Mouse (Mus musculus) forebrain, embryonic 16.5 days (tissue): Measurements from ENCODE around the gene Pih1d1. TPM values are rescaled to one million over a fixed set of nuclear protein-coding genes. Genes with fewer than 3 reads are reported as not detected.
"Not testable (repeated sequence)": the region's sequence is repeated elsewhere in the genome, so short reads cannot be mapped to it uniquely, and the experiment has no call there.

ENCODE experiments used
- ATAC-seq: fragments of 200-750 bp; cut with Nextera tagmentation; 2 replicates; pipeline ENCODE4 v1.8.0; 2017; ENCODE audit warnings: mild to moderate bottlenecking, moderate library complexity
- H3K27ac ChIP-seq: fragments of 300-500 bp; sonication (generic); 2 replicates; pipeline ENCODE4 v1.5.1; 2014; ENCODE audit warnings: low read length, control low read depth
- H3K27me3 ChIP-seq: fragments of 300-500 bp; sonication (generic); replicated peaks from 2 replicates; pipeline ENCODE4 v1.6.1; 2014; ENCODE audit warnings: low read length; ENCODE audit not compliant: control insufficient read depth, insufficient read depth
- H3K36me3 ChIP-seq: fragments of 300-500 bp; sonication (generic); 2 replicates; pipeline ENCODE4 v1.6.1; 2014; ENCODE audit not compliant: control insufficient read depth, insufficient read depth
- H3K4me1 ChIP-seq: fragments of 300-500 bp; sonication (generic); replicated peaks from 2 replicates; pipeline ENCODE4 v1.6.1; 2014; ENCODE audit warnings: low read length; ENCODE audit not compliant: control insufficient read depth, insufficient read depth
- H3K4me2 ChIP-seq: fragments of 300-500 bp; sonication (generic); 2 replicates; pipeline ENCODE4 v1.6.1; 2014; ENCODE audit warnings: mild to moderate bottlenecking, low read length, control low read depth
- H3K4me3 ChIP-seq: fragments of 300-500 bp; sonication (generic); replicated peaks from 2 replicates; pipeline ENCODE4 v1.5.1; 2014; ENCODE audit warnings: mild to moderate bottlenecking, low read length, control low read depth
- H3K9ac ChIP-seq: fragments of 300-500 bp; sonication (generic); replicated peaks from 2 replicates; pipeline ENCODE4 v1.6.1; 2014; ENCODE audit warnings: low read depth, low read length, control low read depth
- H3K9me3 ChIP-seq: fragments of 300-500 bp; sonication (generic); 2 replicates; pipeline ENCODE4 v1.6.1; 2016; ENCODE audit warnings: low read length; ENCODE audit not compliant: control insufficient read depth
- WGBS: fragments of 180-500 bp; shearing (Covaris S2); extraction: QIAGEN DNeasy Blood & Tissue Kit; methylation state at CpG from one replicate; pipeline ENCODE4 v1.1.7; 2014; 5-methylcytosine and 5-hydroxymethylcytosine counted together
- polyA plus RNA-seq: library from polyadenylated mRNA; unstranded; fragments of >200 nt; fragmentation: Nextera tagmentation; extraction: Ambion mirVana; gene quantifications from 2 replicates; pipeline ENCODE4 v1.2.1, GENCODE M21; 2015

Gene Pih1d1
- polyA plus RNA-seq, 1 experiment from 2014 or later = 90.2 TPM

DNA sequence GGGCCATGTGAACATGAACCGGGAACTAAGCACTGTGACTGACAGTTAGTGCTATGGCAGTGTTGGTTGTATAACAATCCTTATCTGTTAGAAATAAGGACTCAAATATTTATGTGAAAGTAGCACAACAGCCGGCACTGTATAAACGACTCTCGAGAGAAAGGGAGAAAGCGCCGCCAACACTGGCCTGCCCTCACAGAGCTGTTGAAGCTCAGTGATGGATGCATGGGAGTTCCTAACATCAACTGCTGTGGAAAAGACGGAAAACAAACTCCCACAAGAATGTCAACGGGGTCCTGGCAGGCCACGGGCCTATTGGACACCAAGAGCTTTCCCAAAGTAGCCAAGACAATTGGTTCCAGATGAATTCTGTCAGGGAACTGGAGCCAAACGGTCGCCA lies 2.8 kb upstream of the Pih1d1 start:
- Histone ChIP-seq H3K36me3 (no peaks in the 10 kb centered on the region), H3K9ac (no peak overlapping the region), H3K4me3 (no peak overlapping the region), H3K27me3 (no peaks in the 10 kb centered on the region), H3K4me2 (no peak overlapping the region), H3K27ac (no peak overlapping the region), H3K9me3 (no peaks in the 10 kb centered on the region), H3K4me1 (peaks cover 23% of the 10 kb centered on the region)
- 28% methylated on average over 11 of the region's 11 CpGs for WGBS
- ATAC-seq = no peak

DNA sequence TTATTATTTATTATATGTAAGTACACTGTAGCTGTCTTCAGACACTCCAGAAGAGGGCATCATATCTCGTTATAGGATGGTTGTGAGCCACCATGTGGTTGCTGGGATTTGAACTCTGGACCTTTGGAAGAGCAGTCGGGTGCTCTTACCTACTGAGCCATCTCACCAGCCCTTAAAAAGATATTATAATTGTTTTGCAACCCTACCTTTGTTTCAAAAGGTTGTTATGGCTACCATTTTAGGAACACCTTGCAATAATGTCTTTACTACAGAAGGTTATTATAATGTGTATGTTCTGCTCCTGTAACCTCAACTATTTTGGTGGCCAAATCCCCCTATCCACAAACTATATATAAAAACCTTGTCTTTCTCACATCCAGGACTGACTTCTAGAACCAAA lies 1.1 kb upstream of the Pih1d1 start:
- 96% methylated on average over 2 of the region's 2 CpGs for WGBS
- not testable (repeated sequence) for H3K9me3 ChIP-seq, H3K4me2 ChIP-seq, H3K36me3 ChIP-seq, H3K4me3 ChIP-seq, H3K27me3 ChIP-seq, ATAC-seq, H3K9ac ChIP-seq, H3K27ac ChIP-seq
- peaks cover 23% of the 10 kb centered on the region for H3K4me1 ChIP-seq

DNA sequence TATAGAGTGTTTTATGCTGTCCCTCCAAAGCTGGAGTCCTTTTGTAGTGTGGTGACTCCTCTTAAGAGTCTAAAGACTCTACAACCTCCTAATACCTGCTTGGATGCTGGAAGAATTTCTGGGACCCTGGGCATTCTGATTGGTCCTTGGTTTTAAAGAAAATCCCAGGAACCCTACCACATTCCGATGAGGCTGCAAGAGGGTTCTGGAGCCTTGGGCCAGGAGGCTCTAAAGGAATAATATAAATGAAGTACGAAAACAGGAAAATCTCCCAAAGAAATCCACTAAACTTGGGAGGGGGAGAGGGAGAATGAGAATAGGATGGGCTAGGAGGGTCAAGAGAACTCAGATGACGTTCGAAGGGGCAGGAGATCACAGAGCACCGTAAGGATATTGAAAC lies 517 bp upstream of the Pih1d1 start:
- no peaks in the 10 kb centered on the region for H3K9me3 ChIP-seq
- H3K4me2 ChIP-seq = peak overlapping the region; percentile 68
- 4% methylated on average over 5 of the region's 5 CpGs for WGBS
- H3K27ac ChIP-seq = peak overlapping the region; percentile 97
- peak overlapping the region; percentile 67 for H3K9ac ChIP-seq
- H3K36me3 ChIP-seq = no peaks in the 10 kb centered on the region
- peaks cover 23% of the 10 kb centered on the region for H3K4me1 ChIP-seq
- H3K27me3 ChIP-seq = no peaks in the 10 kb centered on the region
- peak overlapping the region; percentile 78 for H3K4me3 ChIP-seq
- ATAC-seq = no peak; the same call in 1 of the 2 replicates

DNA sequence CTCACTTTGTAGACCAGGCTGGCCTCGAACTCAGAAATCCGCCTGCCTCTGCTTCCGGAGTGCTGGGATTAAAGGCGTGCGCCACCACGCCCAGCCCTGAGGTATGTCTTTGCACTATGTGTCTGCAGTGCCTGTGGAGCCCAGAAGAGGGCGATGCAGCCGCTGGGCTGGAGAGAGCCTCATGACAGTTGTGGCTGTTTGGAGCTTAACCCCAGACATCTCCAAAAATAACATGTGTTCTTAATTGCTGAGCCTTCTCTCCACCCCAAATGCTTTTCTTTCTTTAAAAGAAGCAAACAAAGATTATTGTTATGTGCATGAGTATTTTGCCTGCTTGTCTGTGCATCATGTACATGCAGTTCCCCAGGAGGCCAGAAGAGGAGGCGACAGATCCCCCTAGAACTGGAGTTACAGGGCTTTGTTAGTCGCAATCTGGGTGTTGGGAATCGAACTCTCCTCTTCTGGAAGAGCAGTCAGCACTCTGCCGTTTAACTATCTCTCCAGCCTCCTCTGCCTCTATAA lies 951 bp downstream of the Pih1d1 start:
- Histone ChIP-seq H3K36me3 (no peaks in the 10 kb centered on the region; the same call in 1 of the 2 replicates), H3K4me1 (peaks cover 23% of the 10 kb centered on the region), H3K4me3 (peak overlapping the region; percentile 78), H3K9me3 (no peaks in the 10 kb centered on the region), H3K27me3 (no peaks in the 10 kb centered on the region), H3K4me2 (peak overlapping the region; percentile 68), H3K27ac (peak overlapping the region; percentile 97), H3K9ac (peak overlapping the region; percentile 48; the same call in 1 of the 2 replicates)
- 78% methylated on average over 12 of the region's 12 CpGs for WGBS
- ATAC-seq = no peak

DNA sequence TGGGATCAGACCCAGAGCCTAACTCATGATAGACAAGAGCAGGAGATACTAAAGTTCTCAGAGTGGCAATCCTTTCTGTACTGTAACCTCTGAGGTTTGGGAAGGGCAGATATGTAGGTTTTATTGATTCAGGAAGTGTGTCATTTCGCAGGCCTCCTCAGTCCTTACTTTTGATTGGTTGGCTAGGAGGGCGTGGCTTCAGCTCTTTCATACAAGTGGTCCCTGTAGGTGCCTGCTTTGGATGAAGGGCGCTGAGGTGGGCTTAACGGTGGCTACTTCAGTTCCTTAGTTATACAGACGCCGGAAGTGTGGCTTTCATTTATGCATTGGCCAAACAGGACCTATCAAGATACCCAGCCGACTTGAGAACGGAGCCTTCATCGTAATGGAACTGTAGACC lies 1.5 kb downstream of the Pih1d1 start:
- H3K9me3 ChIP-seq = no peaks in the 10 kb centered on the region
- peaks cover 23% of the 10 kb centered on the region for H3K4me1 ChIP-seq
- H3K27me3 ChIP-seq = no peaks in the 10 kb centered on the region
- H3K36me3 ChIP-seq = no peaks in the 10 kb centered on the region; the same call in 1 of the 2 replicates
- H3K9ac ChIP-seq = no peak overlapping the region
- ATAC-seq = no peak
- no peak overlapping the region for H3K27ac ChIP-seq
- H3K4me2 ChIP-seq = no peak overlapping the region; the same call in 1 of the 2 replicates
- WGBS = 84% methylated on average over 9 of the region's 9 CpGs
- H3K4me3 ChIP-seq = no peak overlapping the region

DNA sequence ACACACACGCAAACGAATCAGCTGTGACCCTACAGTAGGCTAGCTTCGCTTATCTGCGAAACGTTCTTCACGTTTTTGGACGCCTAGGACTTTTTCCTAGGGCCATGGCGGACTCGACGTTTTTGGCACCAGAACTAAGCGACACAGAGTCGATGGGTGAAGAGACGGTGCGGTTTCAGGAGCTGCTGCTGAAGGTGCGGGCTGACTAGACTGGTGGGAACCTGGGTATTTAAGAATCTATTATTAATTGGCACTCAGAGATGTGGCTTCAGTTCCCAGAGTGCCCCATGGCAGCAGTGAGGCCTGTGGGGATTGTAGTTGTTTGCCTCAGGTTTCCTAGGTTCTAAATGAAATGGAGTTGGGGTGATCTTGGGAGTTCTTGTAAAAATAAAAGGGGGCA lies 2.1 kb downstream of the Pih1d1 start:
- ATAC-seq = no peak
- no peak overlapping the region for H3K4me2 ChIP-seq
- no peak overlapping the region for H3K27ac ChIP-seq
- peaks cover 19% of the 10 kb centered on the region for H3K4me1 ChIP-seq
- WGBS = 94% methylated on average over 15 of the region's 15 CpGs
- no peaks in the 10 kb centered on the region for H3K9me3 ChIP-seq
- no peaks in the 10 kb centered on the region; the same call in 1 of the 2 replicates for H3K36me3 ChIP-seq
- no peak overlapping the region for H3K4me3 ChIP-seq
- H3K27me3 ChIP-seq = no peaks in the 10 kb centered on the region
- no peak overlapping the region for H3K9ac ChIP-seq

DNA sequence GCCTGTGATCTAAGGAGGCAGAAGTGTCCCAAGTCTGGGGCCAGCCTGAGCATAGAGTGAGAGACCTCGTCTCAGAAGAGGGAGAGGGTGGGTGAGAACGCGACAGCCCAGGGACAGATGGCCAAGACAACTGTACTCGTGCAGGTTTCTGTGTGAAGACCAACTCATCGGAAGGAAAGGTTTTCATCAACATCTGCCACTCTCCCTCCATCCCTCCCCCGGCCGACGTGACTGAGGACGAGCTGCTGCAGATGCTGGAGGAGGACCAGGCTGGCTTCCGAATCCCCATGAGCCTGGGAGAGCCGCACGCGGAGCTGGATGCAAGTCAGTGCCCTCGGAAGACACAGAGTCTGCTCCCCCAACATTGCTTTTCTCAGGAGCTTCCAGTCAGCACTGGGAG lies 3.4 kb downstream of the Pih1d1 start:
- 75% methylated on average over 14 of the region's 14 CpGs for WGBS
- H3K9me3 ChIP-seq = no peaks in the 10 kb centered on the region
- peaks cover 20% of the 10 kb centered on the region for H3K4me1 ChIP-seq
- H3K27me3 ChIP-seq = no peaks in the 10 kb centered on the region
- H3K36me3 ChIP-seq = no peaks in the 10 kb centered on the region; the same call in 1 of the 2 replicates
- ATAC-seq = no peak
- no peak overlapping the region for H3K9ac ChIP-seq
- H3K4me3 ChIP-seq = no peak overlapping the region
- H3K4me2 ChIP-seq = no peak overlapping the region
- H3K27ac ChIP-seq = no peak overlapping the region

DNA sequence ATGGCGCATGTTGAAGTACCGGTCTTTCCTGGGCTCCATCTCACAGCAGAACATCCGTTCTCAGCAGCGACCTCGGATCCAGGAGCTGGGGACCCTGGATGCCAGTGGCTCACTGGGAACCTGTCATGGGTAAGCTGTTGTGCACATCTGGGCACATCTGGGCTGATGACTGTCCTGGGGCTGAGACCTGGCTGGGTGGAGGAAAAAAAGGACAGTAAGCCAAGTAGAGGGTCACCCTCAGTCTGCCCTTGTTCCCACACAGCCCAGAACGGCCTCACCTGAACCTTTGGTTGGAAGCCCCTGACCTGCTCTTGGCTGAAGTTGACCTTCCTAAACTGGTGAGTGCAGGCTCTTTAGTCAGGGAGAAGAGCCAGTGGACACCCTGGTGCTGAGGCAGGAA lies 4.9 kb downstream of the Pih1d1 start:
- peaks cover 3% of the 10 kb centered on the region; the same call in 1 of the 2 replicates for H3K27me3 ChIP-seq
- H3K9ac ChIP-seq = no peak overlapping the region
- no peaks in the 10 kb centered on the region for H3K9me3 ChIP-seq
- peaks cover 20% of the 10 kb centered on the region for H3K4me1 ChIP-seq
- no peak for ATAC-seq
- no peak overlapping the region for H3K4me3 ChIP-seq
- no peak overlapping the region for H3K4me2 ChIP-seq
- no peak overlapping the region for H3K27ac ChIP-seq
- H3K36me3 ChIP-seq = no peaks in the 10 kb centered on the region; the same call in 1 of the 2 replicates
- WGBS = 97% methylated on average over 6 of the region's 6 CpGs

DNA sequence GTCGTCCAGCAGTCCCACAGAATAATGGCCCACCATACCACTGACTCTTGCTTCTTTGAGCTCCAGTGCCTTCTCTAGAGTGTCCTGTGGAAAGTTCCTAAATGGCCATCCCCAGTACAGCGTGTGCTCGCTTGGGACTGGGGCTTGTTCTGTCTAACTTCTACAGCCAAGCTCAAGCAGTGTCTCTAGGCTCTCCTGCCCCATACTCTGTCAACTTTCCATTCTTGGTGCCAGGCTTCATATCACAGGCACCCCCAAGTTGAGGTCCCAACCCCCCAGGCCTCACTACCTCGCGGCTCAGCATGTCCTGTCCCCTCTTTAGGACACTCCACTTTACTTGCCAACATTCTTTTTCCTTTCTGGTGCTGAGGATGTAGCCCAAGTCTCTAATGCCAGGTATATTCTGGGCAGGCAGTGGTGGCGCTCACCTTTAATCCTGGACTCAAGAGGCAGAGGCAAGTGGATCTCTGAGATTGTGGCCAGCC lies 6.3 kb downstream of the Pih1d1 start:
- Histone ChIP-seq H3K27ac (no peak overlapping the region), H3K9ac (no peak overlapping the region), H3K4me1 (peaks cover 24% of the 10 kb centered on the region), H3K27me3 (peaks cover 15% of the 10 kb centered on the region), H3K4me2 (no peak overlapping the region), H3K36me3 (no peaks in the 10 kb centered on the region; the same call in 1 of the 2 replicates), H3K9me3 (no peaks in the 10 kb centered on the region), H3K4me3 (no peak overlapping the region)
- 96% methylated on average over 6 of the region's 6 CpGs for WGBS
- ATAC-seq = no peak

DNA sequence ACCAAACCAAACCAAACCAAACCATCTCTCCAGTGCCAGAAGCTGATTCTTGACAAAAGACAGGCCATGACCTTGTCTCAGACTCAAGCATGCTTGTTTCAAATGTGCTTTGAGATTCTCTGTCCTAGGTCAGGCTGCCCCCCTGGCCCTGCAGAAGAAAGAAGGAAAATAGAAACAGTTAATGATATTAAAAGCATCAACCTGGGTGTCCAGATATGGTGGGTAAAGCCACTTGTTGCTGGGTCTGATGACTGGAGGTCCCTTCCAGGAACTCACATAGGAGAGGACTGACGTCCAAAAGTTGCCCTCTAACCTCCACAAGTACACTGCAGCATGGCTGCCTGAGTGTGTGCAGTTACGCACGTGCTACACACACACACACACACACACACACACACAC lies 6.8 kb downstream of the Pih1d1 start:
- ATAC-seq = no peak
- Histone ChIP-seq H3K9me3 (no peaks in the 10 kb centered on the region), H3K9ac (no peak overlapping the region), H3K4me2 (no peak overlapping the region), H3K4me3 (no peak overlapping the region), H3K4me1 (peaks cover 24% of the 10 kb centered on the region), H3K27me3 (peaks cover 20% of the 10 kb centered on the region), H3K27ac (no peak overlapping the region), H3K36me3 (no peaks in the 10 kb centered on the region; the same call in 1 of the 2 replicates)
- 83% methylated on average over 3 of the region's 3 CpGs for WGBS
